Mouse (Mus musculus) myocyte (in vitro differentiated cells): ENCODE results near the gene Pdrg1.

ENCODE experiments used
- E2F4 ChIP-seq: IDR thresholded peaks from one replicate; pipeline ENCODE4 v1.6.1; 2011; ENCODE audit warnings: mild to moderate bottlenecking, control low read depth, moderate library complexity; ENCODE audit not compliant: insufficient read depth
- MAX ChIP-seq: IDR thresholded peaks from one replicate; pipeline ENCODE4 v1.6.1; 2011; ENCODE audit warnings: low read depth, mild to moderate bottlenecking, control low read depth
- POLR2A ChIP-seq: IDR thresholded peaks from one replicate; pipeline ENCODE4 v1.6.1; 2011; ENCODE audit warnings: low read depth, mild to moderate bottlenecking, control low read depth, moderate library complexity; ENCODE audit not compliant: insufficient read length
- REST ChIP-seq: IDR thresholded peaks from one replicate; pipeline ENCODE4 v1.6.1; 2011; ENCODE audit warnings: mild to moderate bottlenecking, control low read depth, moderate library complexity; ENCODE audit not compliant: insufficient read depth, insufficient read length
- SRF ChIP-seq: IDR thresholded peaks from one replicate; pipeline ENCODE4 v1.6.1; 2011; ENCODE audit warnings: low read depth; ENCODE audit not compliant: control insufficient read depth, insufficient read length
- TCF12 ChIP-seq: IDR thresholded peaks from one replicate; pipeline ENCODE4 v1.6.1; 2011; ENCODE audit warnings: mild to moderate bottlenecking, control low read depth; ENCODE audit not compliant: poor library complexity, insufficient read depth, severe bottlenecking
- USF1 ChIP-seq: IDR thresholded peaks from one replicate; pipeline ENCODE4 v1.6.1; 2011; ENCODE audit warnings: low read depth, mild to moderate bottlenecking, control low read depth, moderate library complexity

GRCm38 (mm10) chr2:153049288-153049996, 34.2 kb upstream of the Pdrg1 start:
- TF ChIP-seq USF1 (no peak), TCF12 (no peak), POLR2A (no peak), REST (no peak), MAX (no peak), SRF (no peak), E2F4 (no peak)
